Mouse (Mus musculus): ENCODE results near the gene 4933415A04Rik.

The 4933415A04Rik gene

GRCm38 (mm10) chr11:43575061-43575375, 11.8 kb upstream of the 4933415A04Rik start:
- DNase-seq (ENCODE audit: low read depth, low spot score), result no peak

- no peak for DNase-seq (ENCODE audit: low read depth, low spot score)
Measured at GRCm38 (mm10) chr11:43575376-43576151, 11.3 kb upstream of the 4933415A04Rik start.

DNA sequence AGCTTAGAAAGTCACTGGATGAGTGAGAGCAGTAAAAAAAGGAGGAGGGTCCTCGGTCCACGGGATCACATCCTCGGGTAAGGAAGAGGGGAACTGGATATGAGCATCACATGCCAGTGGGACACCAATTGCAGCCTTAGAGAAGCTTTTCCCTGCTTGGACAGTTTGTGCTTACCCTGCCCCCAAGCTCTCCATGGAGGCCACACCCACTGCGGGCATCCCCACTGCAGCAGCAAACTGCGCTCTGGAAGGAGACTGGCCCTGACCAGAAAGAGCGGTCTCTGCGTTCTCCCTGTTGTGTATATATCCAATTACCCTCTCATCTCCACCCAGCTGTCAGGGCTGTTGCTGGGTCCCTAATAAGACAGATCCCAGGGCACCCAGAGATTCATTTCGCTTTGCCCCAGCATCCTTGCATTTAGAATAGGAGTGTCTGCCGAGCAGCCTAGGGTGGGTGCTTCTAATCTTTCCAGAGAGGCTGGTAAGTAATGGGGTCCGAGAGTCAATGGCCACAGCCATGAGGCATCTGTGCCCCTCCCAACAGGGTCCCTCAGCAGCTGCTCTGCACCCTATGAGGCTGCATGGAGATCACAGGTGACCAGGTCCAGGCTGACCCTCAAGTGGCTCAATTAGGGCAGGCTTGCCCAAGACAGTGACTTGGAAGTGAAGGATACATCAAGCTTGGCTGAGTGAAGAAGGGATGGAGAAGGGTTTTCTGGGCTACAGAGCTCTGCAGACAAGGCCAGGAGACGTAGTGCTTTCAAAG, 8.9 kb upstream of the 4933415A04Rik start:
- no peak for DNase-seq (ENCODE audit: low read depth, low spot score)

DNA sequence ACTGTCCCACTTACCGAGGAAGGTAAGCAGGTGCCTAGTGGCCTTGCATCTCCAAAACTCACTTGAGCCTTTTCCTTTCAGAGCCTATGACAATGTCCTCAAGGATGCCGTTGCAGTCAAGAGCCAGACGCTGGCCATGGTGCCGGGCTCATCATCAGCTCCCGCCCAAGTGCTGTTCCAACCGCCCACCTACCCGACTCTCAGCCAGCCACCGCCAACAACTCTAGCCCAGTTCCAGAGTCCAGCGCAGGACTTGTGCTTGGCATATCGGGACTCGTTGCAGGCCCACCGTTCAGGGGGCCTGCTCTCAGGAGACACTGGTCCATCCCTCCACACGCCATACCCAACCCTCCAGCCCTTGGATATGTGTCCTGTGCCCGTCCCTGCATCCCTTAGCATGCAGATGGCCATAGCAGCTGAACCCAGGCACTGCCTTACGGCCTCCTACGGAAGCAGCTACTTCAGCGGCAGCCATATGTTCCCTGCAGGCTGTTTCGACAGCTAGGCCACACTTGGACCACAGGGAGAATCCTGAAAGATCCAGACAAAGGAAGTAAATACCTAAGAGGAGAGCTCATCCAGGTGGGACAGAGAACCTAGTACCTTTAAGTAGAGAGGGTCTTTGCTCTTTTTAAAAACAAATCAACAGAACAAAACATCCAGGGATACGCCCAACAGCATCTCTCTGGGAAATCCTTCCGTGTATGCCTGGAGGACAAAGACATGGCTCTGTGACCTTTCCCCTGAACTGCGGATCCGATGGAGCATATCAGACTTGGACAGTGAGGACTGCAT, 1.4 kb upstream of the 4933415A04Rik start:
- no peak for DNase-seq (ENCODE audit: low read depth, low spot score)

- DNase-seq (ENCODE audit: low read depth, low spot score), result no peak
Measured at GRCm38 (mm10) chr11:43589530-43590072, 2.8 kb downstream of the 4933415A04Rik start.

- no peak for DNase-seq (ENCODE audit: low read depth, low spot score)
Measured at GRCm38 (mm10) chr11:43601440-43601839, 14.6 kb downstream of the 4933415A04Rik start, which contains the start of gene Fabp6. TSS of gene Fabp6 (minus strand) at chr11:43601540.

DNA sequence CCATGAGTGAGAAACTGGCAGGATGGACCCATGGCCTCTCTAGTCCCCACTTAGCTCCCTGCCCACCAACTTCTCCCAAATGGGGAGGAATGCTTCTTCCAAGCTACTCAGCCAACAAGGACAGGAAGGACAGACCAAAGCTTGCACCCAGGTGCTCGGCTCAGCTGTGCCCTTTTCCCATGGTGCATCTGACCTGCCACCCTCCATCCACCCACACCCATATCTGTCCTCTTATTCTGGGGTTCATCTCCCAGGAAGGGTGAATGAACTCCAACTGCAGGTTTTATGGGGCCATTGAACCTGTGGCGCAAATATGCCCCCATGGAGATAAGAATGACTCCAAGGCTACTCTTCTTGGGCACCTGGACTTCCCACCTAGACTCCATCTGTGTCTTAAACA, 17.4 kb downstream of the 4933415A04Rik start:
- no peak for DNase-seq (ENCODE audit: low read depth, low spot score)

GRCm38 (mm10) chr11:43604891-43605290, 18.1 kb downstream of the 4933415A04Rik start:
- no peak for DNase-seq (ENCODE audit: low read depth, low spot score)

DNA sequence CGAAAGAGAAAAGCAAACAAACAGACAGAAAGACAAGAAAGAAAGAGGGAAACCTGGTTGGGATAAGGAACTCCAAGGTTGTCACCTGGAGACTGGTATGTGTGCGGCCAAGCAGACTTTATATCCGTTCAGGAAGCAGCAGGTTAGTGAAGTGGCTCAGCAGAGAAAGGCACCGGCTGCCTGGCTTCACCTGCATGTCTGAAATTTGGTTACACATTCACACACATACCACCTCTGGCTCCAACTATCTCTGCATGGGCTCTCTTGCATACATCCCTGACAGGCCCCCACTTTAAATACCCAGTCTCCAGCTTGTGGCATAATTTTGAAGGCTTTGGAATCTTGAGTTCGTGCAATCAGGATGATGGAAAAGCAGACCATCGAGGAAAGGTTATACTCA, 19.0 kb downstream of the 4933415A04Rik start:
- DNase-seq (ENCODE audit: low read depth, low spot score), result no peak

DNA sequence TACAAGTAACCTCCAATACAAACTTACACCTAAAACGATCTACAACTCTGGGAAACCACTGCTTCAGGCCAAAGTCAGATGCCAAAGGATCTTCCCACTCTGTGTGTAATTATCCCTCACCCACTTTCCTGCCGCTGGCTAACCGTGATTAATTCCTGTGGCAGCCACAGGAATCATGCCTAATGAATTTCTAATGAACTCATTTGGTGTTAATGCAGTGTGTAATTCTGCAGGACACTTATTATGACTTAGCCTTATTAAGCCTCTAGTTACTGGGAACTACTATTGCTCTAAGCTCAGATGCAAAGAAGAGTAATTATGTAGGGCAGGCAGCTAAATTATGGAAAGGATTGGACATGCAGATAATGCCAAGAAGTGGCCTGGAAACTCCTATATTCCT, 21.6 kb downstream of the 4933415A04Rik start:
- DNase-seq (ENCODE audit: low read depth, low spot score), result no peak

GRCm38 (mm10) chr11:43610006-43610661, 23.3 kb downstream of the 4933415A04Rik start:
- no peak for DNase-seq (ENCODE audit: low read depth, low spot score)

DNA sequence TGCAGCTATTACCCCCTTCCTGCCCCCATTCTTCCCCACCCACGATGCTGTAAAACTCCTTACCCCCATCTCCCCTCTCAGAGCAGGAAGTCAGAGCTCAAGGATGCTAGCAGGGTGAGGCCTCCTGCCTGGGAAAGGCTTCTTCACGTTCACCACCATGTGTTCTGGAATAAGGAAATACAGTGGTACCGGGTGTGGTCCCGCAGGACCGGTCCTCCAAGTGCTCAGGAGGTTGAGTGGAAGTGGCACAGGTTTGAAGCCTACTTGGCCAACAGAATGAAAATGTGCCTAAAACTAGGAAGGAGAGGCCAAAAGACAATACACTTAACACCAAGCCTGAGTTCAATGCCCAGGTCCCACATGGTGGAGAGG, 23.8 kb downstream of the 4933415A04Rik start:
- no peak for DNase-seq (ENCODE audit: low read depth, low spot score)

GRCm38 (mm10) chr11:43612834-43613488, 26.1 kb downstream of the 4933415A04Rik start:
- DNase-seq (ENCODE audit: low read depth, low spot score), result peak; percentile 45

DNA sequence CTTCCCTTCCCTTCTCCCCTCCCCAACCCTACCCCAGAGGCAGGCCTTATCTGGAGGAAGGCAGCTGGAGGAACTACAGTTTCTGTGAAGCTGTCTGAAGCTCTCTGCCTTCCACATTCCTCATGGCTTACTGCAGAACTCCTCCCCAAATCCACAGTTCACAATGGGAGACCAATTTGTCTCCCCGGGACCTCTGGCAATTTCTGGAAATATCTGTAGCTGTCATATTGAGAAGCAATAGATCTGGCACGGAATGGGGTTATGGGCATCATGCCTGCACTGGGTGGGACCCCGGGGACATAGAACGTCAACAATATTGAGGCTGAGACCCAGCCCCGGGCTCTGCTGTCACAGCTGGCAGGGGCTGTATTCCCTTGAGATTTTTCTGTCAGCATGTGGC, 31.1 kb downstream of the 4933415A04Rik start:
- DNase-seq (ENCODE audit: low read depth, low spot score), result no peak

DNA sequence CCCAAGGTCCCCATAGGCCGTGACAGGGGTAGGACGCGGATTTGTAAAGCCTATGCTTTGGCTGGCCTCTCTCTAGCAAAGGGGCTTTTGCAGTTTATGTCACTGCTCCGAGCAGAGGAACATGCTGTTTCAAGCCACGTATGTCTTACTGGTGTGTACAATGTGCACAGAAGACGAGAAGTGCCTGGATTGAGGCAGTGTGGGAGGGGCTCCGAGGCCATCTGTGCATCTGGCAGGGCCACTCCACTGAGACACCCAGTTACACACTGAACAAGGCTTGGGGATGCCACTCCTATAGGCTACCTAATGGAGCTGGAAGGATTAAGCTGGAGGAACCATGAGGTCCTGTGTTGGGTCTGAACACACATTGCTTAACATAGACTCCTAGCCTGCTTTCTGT, 31.6 kb downstream of the 4933415A04Rik start:
- DNase-seq (ENCODE audit: low read depth, low spot score), result no peak

DNA sequence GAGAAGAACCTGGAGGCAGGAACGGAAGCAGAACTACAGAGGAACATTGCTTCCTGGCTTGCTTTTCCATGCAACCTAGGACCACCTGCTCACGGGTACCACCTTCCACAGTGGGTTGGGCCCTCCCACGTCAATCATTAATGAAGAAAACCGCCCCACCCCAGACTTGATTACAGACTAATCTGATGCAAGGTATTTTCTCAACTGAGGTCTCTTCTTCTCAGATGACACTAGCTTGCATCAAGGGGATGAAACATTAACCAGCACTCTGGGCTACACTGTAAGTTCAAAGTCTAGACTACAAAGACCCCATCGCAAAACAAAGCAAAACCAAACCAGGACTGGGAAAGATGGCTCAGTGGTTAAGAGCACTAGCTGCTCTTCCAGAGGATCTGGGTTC, 34.9 kb downstream of the 4933415A04Rik start:
- DNase-seq (ENCODE audit: low read depth, low spot score), result no peak

GRCm38 (mm10) chr11:43624341-43624740, 37.5 kb downstream of the 4933415A04Rik start:
- peak; percentile 49 for DNase-seq (ENCODE audit: low read depth, low spot score)

DNA sequence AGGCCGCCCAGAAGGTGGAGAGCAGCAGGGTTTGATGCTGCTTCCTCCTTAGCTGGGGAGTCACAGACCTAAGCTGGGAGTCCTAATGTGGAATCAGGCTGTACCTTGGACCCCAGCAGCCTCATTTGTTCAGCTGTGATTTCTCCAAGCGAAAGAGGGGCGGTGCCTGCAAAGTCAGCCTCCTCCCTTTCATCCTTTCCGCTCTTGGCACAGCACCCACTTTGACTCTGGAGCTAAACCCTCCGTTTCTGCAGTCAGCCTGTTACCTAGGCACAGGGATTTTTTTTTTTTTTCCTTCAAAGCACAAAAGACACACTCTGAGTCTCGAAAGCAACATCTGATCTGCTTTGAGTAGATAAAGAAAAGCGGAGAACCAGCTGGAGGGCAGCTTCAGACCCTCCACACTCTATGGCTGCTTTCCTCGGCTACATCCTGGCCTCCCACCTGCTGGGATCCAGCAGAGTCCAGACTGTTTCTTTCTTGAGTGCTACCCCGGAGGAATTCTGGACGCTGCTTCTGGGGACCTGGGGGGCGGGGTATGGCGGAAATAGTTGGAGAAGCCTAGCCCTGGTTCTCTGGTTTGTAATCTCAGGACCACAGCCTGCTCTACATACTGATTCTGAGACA, 39.6 kb downstream of the 4933415A04Rik start:
- peak; percentile 52 for DNase-seq (ENCODE audit: low read depth, low spot score)

GRCm38 (mm10) chr11:43626927-43627645, 40.2 kb downstream of the 4933415A04Rik start:
- peak; percentile 78 for DNase-seq (ENCODE audit: low read depth, low spot score)

- DNase-seq (ENCODE audit: low read depth, low spot score), result no peak
Measured at GRCm38 (mm10) chr11:43631645-43632044, 44.8 kb downstream of the 4933415A04Rik start.
